18 mouse cellular contexts compared by ENCODE assay signal in the genomic region with DNA sequence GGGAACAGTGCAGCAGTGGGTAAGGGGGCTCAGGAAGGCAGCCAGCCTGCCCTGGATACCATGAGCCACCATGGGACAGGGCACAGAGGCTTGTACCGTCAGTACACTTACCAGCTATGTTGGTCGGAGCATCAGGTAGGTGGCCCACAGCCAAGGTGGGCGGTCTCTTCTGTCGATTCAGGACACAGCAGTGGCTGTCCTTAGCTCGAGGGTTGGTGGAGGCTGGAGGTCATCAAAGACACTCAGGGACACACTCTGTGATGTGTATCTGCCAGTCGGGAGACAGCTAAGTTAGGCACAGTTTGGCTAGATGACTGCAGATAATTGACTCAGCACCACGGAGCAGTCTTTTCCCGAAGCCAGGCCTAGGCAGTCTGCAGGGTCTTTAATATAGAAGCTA. TPM values are rescaled to one million over a fixed set of nuclear protein-coding genes. Genes with fewer than 3 reads are reported as not detected.
"Had no signal": no experiment of that assay in that cellular context is flagged by ENCODE, and none has a peak within 500 bp of the region (broad histone marks: within the 10 kb centered on the region; RNA-seq: fewer than 3 reads in every experiment).

No protein-coding gene starts in this region.

- H3K27me3 ChIP-seq: midbrain, embryonic 12.5 days; neural tube, embryonic 13.5 days; neural tube, embryonic 15.5 days; stomach, embryonic 15.5 days had no signal

- ATAC-seq: midbrain, embryonic 16.5 days had no signal

- H3K27ac ChIP-seq: midbrain, embryonic 10.5 days; midbrain, embryonic 12.5 days; neural tube, embryonic 13.5 days; neural tube, embryonic 15.5 days; stomach, embryonic 15.5 days; stomach, postnatal 0 days had no signal

- H3K4me1 ChIP-seq: midbrain, embryonic 10.5 days; midbrain, embryonic 12.5 days; neural tube, embryonic 13.5 days; neural tube, embryonic 15.5 days had no signal

- H3K4me3 ChIP-seq: midbrain, embryonic 10.5 days; midbrain, embryonic 12.5 days; myocyte; neural tube, embryonic 13.5 days; neural tube, embryonic 15.5 days; stomach, embryonic 15.5 days had no signal

- H3K9me3 ChIP-seq: midbrain, embryonic 12.5 days; neural tube, embryonic 15.5 days; stomach, embryonic 15.5 days had no signal

- H3K36me3 ChIP-seq: midbrain, embryonic 10.5 days; midbrain, embryonic 12.5 days; neural tube, embryonic 13.5 days; neural tube, embryonic 15.5 days; stomach, embryonic 15.5 days had no signal

- H3K4me2 ChIP-seq: lung, embryonic 14.5 days; midbrain, embryonic 12.5 days; neural tube, embryonic 13.5 days; neural tube, embryonic 15.5 days; stomach, embryonic 15.5 days had no signal

- DNase-seq: lung, embryonic 14.5 days; lung, postnatal 10 days; lung, postnatal 4 days; midbrain, embryonic 14.5 days; right cerebral cortex, postnatal 14 days; thymus, adult 2 months; thymus, postnatal 25 days; thymus, postnatal 4 days had no signal

- H3K9ac ChIP-seq: lung, embryonic 14.5 days; midbrain, embryonic 12.5 days; neural tube, embryonic 13.5 days; neural tube, embryonic 15.5 days; stomach, embryonic 15.5 days had no signal

RNA-seq across cellular contexts. Expression of a gene that starts 33.3 kb away (rescaled TPM):
- total RNA-seq: megakaryocyte, adult 5-6 weeks; megakaryocyte-erythroid progenitor cell, adult 5-6 weeks had no signal
